Mouse (Mus musculus) C2C12 (cell line): ENCODE data around the gene Zfp385c.

ENCODE experiments used
- CEBPB ChIP-seq: IDR thresholded peaks from one replicate; pipeline ENCODE4 v1.6.1; 2011; ENCODE audit warnings: low read depth, mild to moderate bottlenecking, control low read depth, moderate library complexity
- CTCF ChIP-seq: IDR thresholded peaks from one replicate; pipeline ENCODE4 v1.5.1; 2011; ENCODE audit not compliant: control insufficient read depth, insufficient read depth, insufficient read length
- FOSL1 ChIP-seq: IDR thresholded peaks from one replicate; pipeline ENCODE4 v1.8.0; 2011; ENCODE audit warnings: mild to moderate bottlenecking, low read length; ENCODE audit not compliant: poor library complexity, insufficient read depth, severe bottlenecking
- MAX ChIP-seq: IDR thresholded peaks from one replicate; pipeline ENCODE4 v1.6.1; 2011; ENCODE audit warnings: mild to moderate bottlenecking, control low read depth
- MYOD1 ChIP-seq: IDR thresholded peaks from one replicate; pipeline ENCODE4 v1.6.1; 2011; ENCODE audit warnings: low read depth; ENCODE audit not compliant: control insufficient read depth, insufficient read length
- MYOG ChIP-seq: IDR thresholded peaks from one replicate; pipeline ENCODE4 v1.6.1; 2011; ENCODE audit not compliant: control insufficient read depth, insufficient read length; ENCODE audit errors: extremely low read depth
- USF1 ChIP-seq: IDR thresholded peaks from one replicate; pipeline ENCODE4 v1.6.1; 2011; ENCODE audit warnings: low read depth, mild to moderate bottlenecking, control low read depth, moderate library complexity

DNA sequence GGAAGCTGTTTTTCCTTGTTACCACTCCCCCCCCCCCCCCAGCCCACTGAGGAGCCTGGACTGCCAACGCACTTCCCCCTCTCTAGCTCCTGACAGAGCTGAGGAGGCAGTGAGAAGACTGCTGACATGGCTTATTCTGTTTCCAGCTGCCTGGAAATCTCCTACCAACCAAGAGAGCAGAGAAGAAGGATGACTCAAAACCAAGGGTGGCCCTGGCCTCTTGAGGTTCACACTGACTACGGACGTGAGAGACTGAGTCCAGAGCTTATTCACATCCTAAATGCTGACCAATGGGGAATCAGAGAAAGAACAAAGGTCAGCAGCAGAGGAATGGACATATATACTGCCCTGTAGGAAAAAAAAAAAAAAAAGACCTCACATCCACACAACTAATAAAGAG, 27.1 kb upstream of the Zfp385c start:
- TF ChIP-seq MAX (no peak), CTCF (no peak), FOSL1 (no peak), CEBPB (no peak), MYOG (no peak), USF1 (no peak), MYOD1 (no peak)
